14 mouse cellular contexts compared by ENCODE assay signal in the genomic region with DNA sequence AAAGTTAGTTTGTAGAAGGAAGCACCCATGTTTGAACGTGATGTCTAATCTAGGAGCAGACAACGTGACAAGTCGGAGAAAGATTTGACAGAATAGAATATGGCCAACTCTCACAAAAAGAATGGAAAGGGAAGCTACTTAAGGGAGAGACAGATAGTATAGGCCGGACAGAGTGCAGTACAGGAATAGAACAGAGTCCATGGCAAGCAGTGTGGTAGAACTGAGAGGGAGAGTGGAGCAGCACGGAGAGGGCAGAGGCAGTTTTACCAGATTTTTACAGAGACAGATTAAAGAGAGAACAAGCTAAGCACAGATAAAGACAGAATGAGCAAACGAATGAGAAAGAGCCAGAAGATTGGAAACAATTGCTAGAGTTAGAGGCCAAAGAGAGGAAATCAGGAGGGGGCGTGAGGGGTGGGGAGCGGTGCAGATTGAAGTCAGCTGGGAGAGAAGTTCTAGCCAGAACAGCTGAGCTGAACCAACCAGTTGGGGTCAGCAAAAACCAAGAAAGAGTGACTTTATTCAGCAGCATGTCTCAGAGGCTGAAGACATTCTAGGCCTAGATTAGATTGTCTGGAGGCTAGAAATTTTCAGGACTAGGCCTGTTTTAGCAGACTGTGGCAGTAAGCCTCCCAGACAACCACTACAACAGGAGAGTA.
DNase-seq lines count a peak whose midpoint lies in the region; ATAC-seq and TF ChIP-seq lines count a peak whose summit lies in the region.
"Had no signal": no experiment of that assay in that cellular context is flagged by ENCODE, and none has a peak within 500 bp of the region (broad histone marks: within the 10 kb centered on the region; RNA-seq: fewer than 3 reads in every experiment).

No protein-coding gene starts in this region.

- no peak overlapping the region for H3K4me2 ChIP-seq in heart, embryonic 11.5 days
- no peak overlapping the region for H3K4me2 ChIP-seq in intestine, embryonic 14.5 days (ENCODE audit: low read length)
- no peak overlapping the region for H3K4me2 ChIP-seq in hindbrain, embryonic 12.5 days (replicated peaks)
- H3K4me2 ChIP-seq: embryonic facial prominence, embryonic 15.5 days had no signal

- H3K9ac ChIP-seq in heart, embryonic 11.5 days (ENCODE audit: low read depth, low read length) = no peak overlapping the region
- no peak overlapping the region for H3K9ac ChIP-seq in intestine, embryonic 14.5 days (ENCODE audit: low read length)
- no peak overlapping the region for H3K9ac ChIP-seq in hindbrain, embryonic 12.5 days
- H3K9ac ChIP-seq: embryonic facial prominence, embryonic 15.5 days; liver, embryonic 14.5 days had no signal

- no peaks in the 10 kb centered on the region for H3K4me1 ChIP-seq in heart, embryonic 11.5 days (ENCODE audit: control insufficient read depth, insufficient read depth, low read length)
- no peaks in the 10 kb centered on the region; the same call in 1 of the 2 replicates for H3K4me1 ChIP-seq in intestine, embryonic 14.5 days (replicated peaks; ENCODE audit: control insufficient read depth, insufficient read depth, low read length)
- no peaks in the 10 kb centered on the region for H3K4me1 ChIP-seq in hindbrain, embryonic 12.5 days
- H3K4me1 ChIP-seq: embryonic facial prominence, embryonic 15.5 days had no signal

- no peak overlapping the region for H3K4me3 ChIP-seq in heart, embryonic 11.5 days (ENCODE audit: low read depth, low read length)
- no peak overlapping the region for H3K4me3 ChIP-seq in layer of hippocampus, adult 2 months
- no peak overlapping the region for H3K4me3 ChIP-seq in intestine, embryonic 14.5 days (ENCODE audit: low read depth, low read length)
- H3K4me3 ChIP-seq in gastrocnemius, adult 2 months = no peak overlapping the region
- no peak overlapping the region for H3K4me3 ChIP-seq in hindbrain, embryonic 12.5 days
- H3K4me3 ChIP-seq: embryonic facial prominence, embryonic 15.5 days; myocyte had no signal

- H3K27ac ChIP-seq in heart, embryonic 11.5 days (ENCODE audit: low read depth, low read length) = no peak overlapping the region
- no peak overlapping the region for H3K27ac ChIP-seq in layer of hippocampus, adult 2 months
- H3K27ac ChIP-seq in intestine, embryonic 14.5 days (ENCODE audit: low read depth) = no peak overlapping the region
- no peak overlapping the region for H3K27ac ChIP-seq in gastrocnemius, adult 2 months
- H3K27ac ChIP-seq in hindbrain, embryonic 12.5 days = no peak overlapping the region
- H3K27ac ChIP-seq: embryonic facial prominence, embryonic 15.5 days; liver, embryonic 14.5 days had no signal

- DNase-seq in heart, adult 8-10 months (ENCODE audit: low spot score) = peak; percentile 3
- DNase-seq in layer of hippocampus, adult 2 months (ENCODE audit: low spot score in 2 of 2) = no peak
- DNase-seq in layer of hippocampus, adult 11-12 months (ENCODE audit: low spot score) = no peak
- no peak for DNase-seq in intestine, embryonic 14.5 days (ENCODE audit: low spot score)
- DNase-seq in lung, postnatal 25 days (ENCODE audit: low spot score) = peak; percentile 5
- no peak for DNase-seq in gastrocnemius, adult 2 months
- DNase-seq: cerebellum, adult 8-10 months; thymus, postnatal 36 days had no signal

- peak; percentile 66 for TF ChIP-seq CTCF in layer of hippocampus, adult 2 months (conservative IDR thresholded peaks at IDR 0.05)
- TF ChIP-seq CTCF in gastrocnemius, adult 2 months (IDR thresholded peaks at IDR 0.05) = no peak

- no peaks in the 10 kb centered on the region for H3K36me3 ChIP-seq in heart, embryonic 11.5 days (ENCODE audit: control insufficient read depth, insufficient read depth, low read length)
- no peaks in the 10 kb centered on the region for H3K36me3 ChIP-seq in intestine, embryonic 14.5 days (ENCODE audit: control insufficient read depth, insufficient read depth, low read length)
- H3K36me3 ChIP-seq in hindbrain, embryonic 12.5 days = no peaks in the 10 kb centered on the region
- H3K36me3 ChIP-seq: embryonic facial prominence, embryonic 15.5 days had no signal

- ATAC-seq in heart, embryonic 11.5 days (replicated peaks; ENCODE audit: insufficient number of reproducible peaks, low FRiP score, low TSS enrichment) = no peak
- 0 out of 2 replicates have a peak, but pooled peaks have one; percentile 62 for ATAC-seq in intestine, embryonic 14.5 days (replicated peaks; ENCODE audit: low FRiP score, low TSS enrichment, low read depth)
- no peak for ATAC-seq in hindbrain, embryonic 12.5 days (ENCODE audit: low FRiP score)
- ATAC-seq: forebrain, embryonic 14.5 days had no signal

- 53% methylated on average over 8 of the region's 8 CpGs for WGBS in heart, embryonic 11.5 days (ENCODE audit: insufficient replicate concordance)
- WGBS in intestine, embryonic 14.5 days = 52% methylated on average over 8 of the region's 8 CpGs
- WGBS in hindbrain, embryonic 12.5 days = 74% methylated on average over 8 of the region's 8 CpGs

- intact Hi-C loops in gastrocnemius, adult 2 months (cut with DNase I) = no loop called here

- H3K27me3 ChIP-seq in heart, embryonic 11.5 days (ENCODE audit: control insufficient read depth, insufficient read depth, low read length) = no peaks in the 10 kb centered on the region
- H3K27me3 ChIP-seq in intestine, embryonic 14.5 days (replicated peaks; ENCODE audit: control insufficient read depth, insufficient read depth, low read length) = no peaks in the 10 kb centered on the region
- H3K27me3 ChIP-seq in hindbrain, embryonic 12.5 days = no peaks in the 10 kb centered on the region
- H3K27me3 ChIP-seq: embryonic facial prominence, embryonic 15.5 days had no signal

- H3K9me3 ChIP-seq in heart, embryonic 11.5 days (replicated peaks; ENCODE audit: control insufficient read depth, low read length) = no peaks in the 10 kb centered on the region
- no peaks in the 10 kb centered on the region for H3K9me3 ChIP-seq in intestine, embryonic 14.5 days (ENCODE audit: control insufficient read depth, low read length)
- H3K9me3 ChIP-seq in hindbrain, embryonic 12.5 days (replicated peaks) = no peaks in the 10 kb centered on the region
- H3K9me3 ChIP-seq: embryonic facial prominence, embryonic 15.5 days had no signal

Comparison
In these comparisons a context has a peak if more than half of its experiments do, and no peak if none do; other contexts are left out.
1. DNase-seq: peak in heart, adult 8-10 months (single experiment) and lung, postnatal 25 days (single experiment); none in layer of hippocampus, adult 2 months (0 of 2), layer of hippocampus, adult 11-12 months (single experiment), intestine, embryonic 14.5 days (single experiment) and gastrocnemius, adult 2 months (single experiment).